Mouse (Mus musculus): Measurements from ENCODE around the gene Platr17. TPM values are rescaled to one million over a fixed set of nuclear protein-coding genes. Genes with fewer than 3 reads are reported as not detected.

Platr17 gene
- total and polyA plus RNA-seq, 2 experiments, result 0.18 TPM; not detected in 1

DNA sequence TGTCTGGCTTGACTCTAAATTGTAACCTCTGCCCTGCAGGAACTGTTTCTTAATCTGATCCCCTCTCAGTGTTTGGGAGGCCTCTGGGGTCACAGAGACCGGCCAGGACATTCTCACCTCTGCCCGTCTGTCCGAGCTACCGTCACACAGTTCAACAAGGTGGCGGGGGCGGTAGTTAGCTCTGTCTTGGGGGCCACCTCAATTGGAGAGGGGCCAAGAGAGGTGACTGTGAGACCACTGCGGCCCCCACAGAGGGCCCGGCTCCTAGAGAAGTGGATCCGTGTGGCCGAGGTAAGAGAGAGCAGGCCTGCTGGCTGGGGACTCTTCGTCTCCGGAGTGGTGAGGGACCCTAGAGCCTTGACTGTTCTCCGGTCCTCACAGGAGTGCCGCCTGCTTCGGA lies 28.0 kb downstream of the Platr17 start:
- Histone ChIP-seq H3K27ac (replicated peaks; ENCODE audit: insufficient read depth, low read depth, low read length) (peak overlapping the region; percentile 24; the same call in 1 of the 2 replicates), H3K79me2 (ENCODE audit: control insufficient read depth, insufficient read depth, low read length) (no peaks in the 10 kb centered on the region)

GRCm38 (mm10) chr17:33935422-33936055 lies 30.6 kb downstream of the Platr17 start:
- H3K36me3 ChIP-seq (ENCODE audit: control insufficient read depth, insufficient read depth, low read length), result no peaks in the 10 kb centered on the region; the same call in 1 of the 2 replicates
- 91% methylated on average over 21 of the region's 21 CpGs for WGBS

More for the DNA sequence above, 28.0 kb downstream of the Platr17 start:
- Histone ChIP-seq H3K27me3 (ENCODE audit: control insufficient read depth, insufficient read depth, low read length) (no peaks in the 10 kb centered on the region), H3K36me3 (ENCODE audit: control insufficient read depth, insufficient read depth, low read length) (no peaks in the 10 kb centered on the region; the same call in 1 of the 2 replicates), H3K4me3 (ENCODE audit: insufficient read depth, low read depth, low read length) (no peak overlapping the region), H3K9ac (ENCODE audit: low read depth, low read length) (no peak overlapping the region), H3K4me1 (ENCODE audit: control insufficient read depth, insufficient read depth, low read length) (peaks cover 3% of the 10 kb centered on the region)
- WGBS, result 79% methylated on average over 15 of the region's 15 CpGs
- TF ChIP-seq CTCF (IDR thresholded peaks at IDR 0.05; ENCODE audit: low read depth, low read length) (no peak), POLR2A (IDR thresholded peaks at IDR 0.05; ENCODE audit: extremely low read depth, insufficient read depth, low read length) (no peak)
- no peak for DNase-seq (ENCODE audit: extremely low read depth, low read depth, low spot score)

GRCm38 (mm10) chr17:33936993-33937392 lies 32.1 kb downstream of the Platr17 start:
- WGBS, result 88% methylated on average over 15 of the region's 15 CpGs

More at GRCm38 (mm10) chr17:33935422-33936055, 30.6 kb downstream of the Platr17 start:
- no peak overlapping the region for H3K27ac ChIP-seq (replicated peaks; ENCODE audit: insufficient read depth, low read depth, low read length)
- H3K4me3 ChIP-seq (ENCODE audit: insufficient read depth, low read depth, low read length), result no peak overlapping the region
- DNase-seq (ENCODE audit: extremely low read depth, low read depth, low spot score), result no peak
- peaks cover 6% of the 10 kb centered on the region; the same call in 1 of the 2 replicates for H3K79me2 ChIP-seq (ENCODE audit: control insufficient read depth, insufficient read depth, low read length)
- peaks cover 8% of the 10 kb centered on the region; the same call in 1 of the 2 replicates for H3K4me1 ChIP-seq (ENCODE audit: control insufficient read depth, insufficient read depth, low read length)
- no peak for TF ChIP-seq POLR2A (IDR thresholded peaks at IDR 0.05; ENCODE audit: extremely low read depth, insufficient read depth, low read length)
- no peak for TF ChIP-seq CTCF (IDR thresholded peaks at IDR 0.05; ENCODE audit: low read depth, low read length)
- no peaks in the 10 kb centered on the region for H3K27me3 ChIP-seq (ENCODE audit: control insufficient read depth, insufficient read depth, low read length)
- H3K9ac ChIP-seq (ENCODE audit: low read depth, low read length), result no peak overlapping the region

GRCm38 (mm10) chr17:33938783-33939182 lies 33.8 kb downstream of the Platr17 start:
- H3K4me1 ChIP-seq (ENCODE audit: control insufficient read depth, insufficient read depth, low read length), result peaks cover 10% of the 10 kb centered on the region; the same call in 1 of the 2 replicates
- no peak overlapping the region for H3K27ac ChIP-seq (replicated peaks; ENCODE audit: insufficient read depth, low read depth, low read length)
- no peak for DNase-seq (ENCODE audit: extremely low read depth, low read depth, low spot score)
- peaks cover 11% of the 10 kb centered on the region; the same call in 1 of the 2 replicates for H3K79me2 ChIP-seq (ENCODE audit: control insufficient read depth, insufficient read depth, low read length)
- 44% methylated on average over 11 of the region's 11 CpGs for WGBS
- H3K27me3 ChIP-seq (ENCODE audit: control insufficient read depth, insufficient read depth, low read length), result no peaks in the 10 kb centered on the region
- no peak overlapping the region for H3K9ac ChIP-seq (ENCODE audit: low read depth, low read length)
- no peak overlapping the region for H3K4me3 ChIP-seq (ENCODE audit: insufficient read depth, low read depth, low read length)
- no peaks in the 10 kb centered on the region; the same call in 1 of the 2 replicates for H3K36me3 ChIP-seq (ENCODE audit: control insufficient read depth, insufficient read depth, low read length)
- TF ChIP-seq POLR2A (IDR thresholded peaks at IDR 0.05; ENCODE audit: extremely low read depth, insufficient read depth, low read length), result no peak
- TF ChIP-seq CTCF (IDR thresholded peaks at IDR 0.05; ENCODE audit: low read depth, low read length), result no peak

More at GRCm38 (mm10) chr17:33936993-33937392, 32.1 kb downstream of the Platr17 start:
- Histone ChIP-seq H3K79me2 (ENCODE audit: control insufficient read depth, insufficient read depth, low read length) (peaks cover 11% of the 10 kb centered on the region; the same call in 1 of the 2 replicates), H3K9ac (ENCODE audit: low read depth, low read length) (no peak overlapping the region), H3K4me1 (ENCODE audit: control insufficient read depth, insufficient read depth, low read length) (peaks cover 13% of the 10 kb centered on the region; the same call in 1 of the 2 replicates), H3K27ac (replicated peaks; ENCODE audit: insufficient read depth, low read depth, low read length) (no peak overlapping the region), H3K36me3 (ENCODE audit: control insufficient read depth, insufficient read depth, low read length) (no peaks in the 10 kb centered on the region; the same call in 1 of the 2 replicates), H3K27me3 (ENCODE audit: control insufficient read depth, insufficient read depth, low read length) (no peaks in the 10 kb centered on the region), H3K4me3 (ENCODE audit: insufficient read depth, low read depth, low read length) (no peak overlapping the region)
- TF ChIP-seq CTCF (IDR thresholded peaks at IDR 0.05; ENCODE audit: low read depth, low read length) (no peak), POLR2A (IDR thresholded peaks at IDR 0.05; ENCODE audit: extremely low read depth, insufficient read depth, low read length) (no peak)
- DNase-seq (ENCODE audit: extremely low read depth, low read depth, low spot score), result no peak

GRCm38 (mm10) chr17:33940206-33940805 lies 35.4 kb downstream of the Platr17 start, which contains the start of the genes Pfdn6 and Wdr46:
TSS of gene Pfdn6 (minus strand) at chr17:33940343.
TSS of gene Wdr46 (plus strand) at chr17:33940660.
- Histone ChIP-seq H3K4me3 (ENCODE audit: insufficient read depth, low read depth, low read length) (peak within 1 kb of the TSS; percentile 97), H3K27ac (replicated peaks; ENCODE audit: insufficient read depth, low read depth, low read length) (peak within 1 kb of the TSS; percentile 64), H3K36me3 (ENCODE audit: control insufficient read depth, insufficient read depth, low read length) (peaks cover 1% of the 10 kb centered on the region; the same call in 1 of the 2 replicates), H3K27me3 (ENCODE audit: control insufficient read depth, insufficient read depth, low read length) (no peaks in the 10 kb centered on the region), H3K9ac (ENCODE audit: low read depth, low read length) (peak within 1 kb of the TSS; percentile 89), H3K4me1 (ENCODE audit: control insufficient read depth, insufficient read depth, low read length) (peaks cover 10% of the 10 kb centered on the region; the same call in 1 of the 2 replicates), H3K79me2 (ENCODE audit: control insufficient read depth, insufficient read depth, low read length) (peaks cover 11% of the 10 kb centered on the region; the same call in 1 of the 2 replicates)
- under 1% methylated on average over 36 of the region's 36 CpGs for WGBS
- peak; percentile 91 for DNase-seq (ENCODE audit: extremely low read depth, low read depth, low spot score)
- TF ChIP-seq POLR2A (IDR thresholded peaks at IDR 0.05; ENCODE audit: extremely low read depth, insufficient read depth, low read length) (0 out of 2 replicates have a peak, but pooled peaks have one; percentile 12), CTCF (IDR thresholded peaks at IDR 0.05; ENCODE audit: low read depth, low read length) (no peak)
